Mouse (Mus musculus): ENCODE measurements around the gene Stat4.
"Not testable (repeated sequence)": the region's sequence is repeated elsewhere in the genome, so short reads cannot be mapped to it uniquely, and the experiment has no call there.

Gene Stat4

GRCm38 (mm10) chr1:52034816-52035752 lies 48.1 kb downstream of the Stat4 start:
- DNase-seq: no peak

- no peak for DNase-seq
Observed at GRCm38 (mm10) chr1:52039151-52039550, 52.2 kb downstream of the Stat4 start.

- no peak for DNase-seq
Observed at GRCm38 (mm10) chr1:52039626-52040025, 52.7 kb downstream of the Stat4 start.

GRCm38 (mm10) chr1:52040366-52041061 lies 53.6 kb downstream of the Stat4 start:
- no peak for DNase-seq

- DNase-seq: no peak
Observed at GRCm38 (mm10) chr1:52043191-52043590, 56.2 kb downstream of the Stat4 start.

- DNase-seq: not testable (repeated sequence)
Observed at GRCm38 (mm10) chr1:52046891-52047290, 59.9 kb downstream of the Stat4 start.

- DNase-seq: no peak
Observed at GRCm38 (mm10) chr1:52048711-52049110, 61.8 kb downstream of the Stat4 start.

- no peak for DNase-seq
Observed at GRCm38 (mm10) chr1:52049827-52050226, 62.9 kb downstream of the Stat4 start.

GRCm38 (mm10) chr1:52051542-52051941 lies 64.6 kb downstream of the Stat4 start:
- no peak for DNase-seq

GRCm38 (mm10) chr1:52052910-52053309 lies 66.0 kb downstream of the Stat4 start:
- no peak for DNase-seq

GRCm38 (mm10) chr1:52055947-52056346 lies 69.0 kb downstream of the Stat4 start:
- DNase-seq: no peak

GRCm38 (mm10) chr1:52057153-52057552 lies 70.2 kb downstream of the Stat4 start:
- no peak for DNase-seq

- DNase-seq: no peak
Observed at GRCm38 (mm10) chr1:52066276-52066675, 79.3 kb downstream of the Stat4 start.

- no peak for DNase-seq
Observed at GRCm38 (mm10) chr1:52066694-52067093, 79.7 kb downstream of the Stat4 start.

- DNase-seq: no peak
Observed at GRCm38 (mm10) chr1:52079724-52080367, 92.9 kb downstream of the Stat4 start.

- DNase-seq: no peak
Observed at GRCm38 (mm10) chr1:52080375-52080774, 93.4 kb downstream of the Stat4 start.

GRCm38 (mm10) chr1:52086236-52086635 lies 99.3 kb downstream of the Stat4 start:
- no peak for DNase-seq

GRCm38 (mm10) chr1:52087128-52087527 lies 100.2 kb downstream of the Stat4 start:
- no peak for DNase-seq

GRCm38 (mm10) chr1:52088634-52089033 lies 101.7 kb downstream of the Stat4 start:
- no peak for DNase-seq

- DNase-seq: peak; percentile 20
Observed at GRCm38 (mm10) chr1:52098618-52099232, 111.8 kb downstream of the Stat4 start.

GRCm38 (mm10) chr1:52100496-52100895 lies 113.5 kb downstream of the Stat4 start:
- DNase-seq: no peak

GRCm38 (mm10) chr1:52102795-52103194 lies 115.8 kb downstream of the Stat4 start:
- no peak for DNase-seq

GRCm38 (mm10) chr1:52107206-52107605 lies 120.3 kb downstream of the Stat4 start:
- DNase-seq: no peak
